Mouse (Mus musculus): Measurements from ENCODE around the gene Osbpl2. TPM values are rescaled to one million over a fixed set of nuclear protein-coding genes. Genes with fewer than 3 reads are reported as not detected.
A peak's percentile ranks its signal among the peaks of the same experiment; 100 is the strongest.

The Osbpl2 gene
- total and polyA plus RNA-seq, 3 experiments = 11.4 to 15.6 (median 12.8) TPM

DNA sequence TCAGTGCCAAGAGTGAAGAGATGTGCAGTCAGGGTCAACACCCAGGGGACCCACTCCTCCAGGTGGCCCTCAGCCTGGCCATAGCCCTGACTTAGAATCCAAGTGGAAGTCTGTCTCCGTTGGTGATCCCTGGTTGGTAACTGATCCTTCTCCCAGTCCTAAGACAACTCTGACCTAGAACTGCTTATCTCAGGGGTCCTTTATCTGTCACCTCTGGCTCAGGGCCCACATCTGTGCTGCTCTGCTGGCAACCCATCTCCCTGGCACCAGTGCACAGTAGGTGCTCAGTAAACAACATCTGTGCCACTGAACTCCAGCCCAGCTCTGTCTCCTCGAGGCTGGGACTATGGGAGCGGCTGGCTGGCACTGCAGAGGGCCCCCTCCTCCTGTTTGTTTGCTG is 21.5 kb upstream of the Osbpl2 start:
- Histone ChIP-seq H3K4me2 (ENCODE audit: insufficient read depth, low read depth, poor library complexity, severe bottlenecking) (no peak overlapping the region), H3K36me3 (replicated peaks in 1 of 2; ENCODE audit: control insufficient read depth in 1 of 2, insufficient read depth in 1 of 2, low read length in 1 of 2) (no peaks in the 10 kb centered on the region), H3K4me1 (ENCODE audit: control insufficient read depth in 1 of 2, insufficient read depth in 2 of 2) (peaks cover 10 to 18% of the 10 kb centered on the region in 2 experiments), H3K27me3 (replicated peaks) (peaks cover 81% of the 10 kb centered on the region), H3K4me3 (replicated peaks in 1 of 3; ENCODE audit: low read depth in 2 of 3, low read length in 2 of 3, poor library complexity in 1 of 3) (no peak overlapping the region), H3K9ac (ENCODE audit: insufficient read depth, low read depth) (no peak overlapping the region), H3K79me2 (replicated peaks; ENCODE audit: control insufficient read depth, extremely low read depth, insufficient read depth, poor library complexity, severe bottlenecking) (no peaks in the 10 kb centered on the region), H3K9me3 (replicated peaks; ENCODE audit: low read length) (no peaks in the 10 kb centered on the region), H3K27ac (ENCODE audit: insufficient read depth, low read depth) (no peak overlapping the region)
- in situ Hi-C loops (cut with MboI; ENCODE audit: low pct_ligation_motif_present, low pct_unique_long_range_greater_than_20kb, low sequenced_read_pairs) (no loop called here), dilution Hi-C loops (cut with MboI; ENCODE audit: extremely low pct_ligation_motif_present, extremely low pct_unique_long_range_greater_than_20kb, low sequenced_read_pairs) (no loop called here)
- DNase-seq (ENCODE audit: extremely low read depth) = no peak
- TF ChIP-seq TBP (conservative IDR thresholded peaks at IDR 0.05; ENCODE audit: low read depth, low read length) (no peak), NELFE (IDR thresholded peaks at IDR 0.05; ENCODE audit: low read depth, low read length) (no peak)

DNA sequence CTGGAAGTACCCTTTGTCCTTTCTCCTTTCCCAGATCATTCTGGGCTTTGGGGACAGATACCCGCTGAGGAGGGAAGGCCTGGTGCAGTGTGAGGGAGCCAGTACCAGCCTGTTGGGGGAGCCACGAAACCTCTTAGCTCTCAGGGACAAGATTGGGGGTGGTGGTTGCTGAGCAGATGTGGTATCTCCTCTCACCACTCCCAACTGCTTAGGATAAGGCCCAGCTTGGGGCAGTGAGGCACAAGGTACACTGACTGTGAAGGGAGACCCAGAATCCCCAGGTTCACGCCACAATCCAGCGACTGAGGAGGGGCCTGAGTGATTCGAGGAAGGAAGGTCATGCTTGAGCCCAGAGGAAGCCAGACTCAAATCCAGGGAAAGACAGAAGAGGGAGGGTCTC is 20.9 kb upstream of the Osbpl2 start:
- no peak for DNase-seq (ENCODE audit: extremely low read depth)
- peaks cover 86% of the 10 kb centered on the region for H3K27me3 ChIP-seq (replicated peaks)

GRCm38 (mm10) chr2:180099529-180099928 is 19.6 kb upstream of the Osbpl2 start:
- in situ Hi-C loops (cut with MboI; ENCODE audit: low pct_ligation_motif_present, low pct_unique_long_range_greater_than_20kb, low sequenced_read_pairs) = no loop called here
- peaks cover 90% of the 10 kb centered on the region for H3K27me3 ChIP-seq (replicated peaks)
- dilution Hi-C loops (cut with MboI; ENCODE audit: extremely low pct_ligation_motif_present, extremely low pct_unique_long_range_greater_than_20kb, low sequenced_read_pairs) = no loop called here
- peaks cover 12 to 18% of the 10 kb centered on the region in 2 experiments for H3K4me1 ChIP-seq (ENCODE audit: control insufficient read depth in 1 of 2, insufficient read depth in 2 of 2)
- H3K27ac ChIP-seq (ENCODE audit: insufficient read depth, low read depth) = no peak overlapping the region
- TF ChIP-seq TBP (conservative IDR thresholded peaks at IDR 0.05; ENCODE audit: low read depth, low read length) (no peak), MEF2A (IDR thresholded peaks at IDR 0.05; ENCODE audit: borderline replicate concordance, low read depth, low read length) (no peak), MAX (IDR thresholded peaks at IDR 0.05; ENCODE audit: low read length) (no peak), USF2 (conservative IDR thresholded peaks at IDR 0.05; ENCODE audit: low read depth, low read length) (no peak), POLR2AphosphoS2 (IDR thresholded peaks at IDR 0.05; ENCODE audit: low read depth, low read length) (no peak), GABPA (IDR thresholded peaks at IDR 0.05; ENCODE audit: insufficient replicate concordance, low read depth, low read length) (no peak), MAZ (IDR thresholded peaks at IDR 0.05; ENCODE audit: low read depth, low read length) (no peak), ZNF384 (IDR thresholded peaks at IDR 0.05; ENCODE audit: low read depth, low read length) (no peak), RCOR1 (conservative IDR thresholded peaks at IDR 0.05; ENCODE audit: low read depth, low read length) (no peak), HCFC1 (IDR thresholded peaks at IDR 0.05; ENCODE audit: low read depth, low read length) (no peak), ZC3H11A (IDR thresholded peaks at IDR 0.05; ENCODE audit: low read depth, low read length) (no peak), TCF12 (IDR thresholded peaks at IDR 0.05; ENCODE audit: low read depth, low read length) (no peak)
- peaks cover 5% of the 10 kb centered on the region for H3K9me3 ChIP-seq (replicated peaks; ENCODE audit: low read length)
- H3K36me3 ChIP-seq (replicated peaks in 1 of 2; ENCODE audit: control insufficient read depth in 1 of 2, insufficient read depth in 1 of 2, low read length in 1 of 2) = no peaks in the 10 kb centered on the region
- H3K79me2 ChIP-seq (replicated peaks; ENCODE audit: control insufficient read depth, extremely low read depth, insufficient read depth, poor library complexity, severe bottlenecking) = no peaks in the 10 kb centered on the region
- H3K4me3 ChIP-seq (replicated peaks in 1 of 3; ENCODE audit: low read depth in 2 of 3, low read length in 2 of 3, poor library complexity in 1 of 3) = no peak overlapping the region
- no peak overlapping the region for H3K9ac ChIP-seq (ENCODE audit: insufficient read depth, low read depth)
- H3K4me2 ChIP-seq (ENCODE audit: insufficient read depth, low read depth, poor library complexity, severe bottlenecking) = peak overlapping the region; percentile 51
- no peak for DNase-seq (ENCODE audit: extremely low read depth)

More for the DNA sequence above, 20.9 kb upstream of the Osbpl2 start:
- peaks cover 10 to 18% of the 10 kb centered on the region in 2 experiments for H3K4me1 ChIP-seq (ENCODE audit: control insufficient read depth in 1 of 2, insufficient read depth in 2 of 2)
- in situ Hi-C loops (cut with MboI; ENCODE audit: low pct_ligation_motif_present, low pct_unique_long_range_greater_than_20kb, low sequenced_read_pairs) = no loop called here
- H3K4me2 ChIP-seq (ENCODE audit: insufficient read depth, low read depth, poor library complexity, severe bottlenecking) = no peak overlapping the region
- H3K79me2 ChIP-seq (replicated peaks; ENCODE audit: control insufficient read depth, extremely low read depth, insufficient read depth, poor library complexity, severe bottlenecking) = no peaks in the 10 kb centered on the region
- H3K4me3 ChIP-seq (replicated peaks in 1 of 3; ENCODE audit: low read depth in 2 of 3, low read length in 2 of 3, poor library complexity in 1 of 3) = no peak overlapping the region
- H3K36me3 ChIP-seq (replicated peaks in 1 of 2; ENCODE audit: control insufficient read depth in 1 of 2, insufficient read depth in 1 of 2, low read length in 1 of 2) = no peaks in the 10 kb centered on the region
- H3K27ac ChIP-seq (ENCODE audit: insufficient read depth, low read depth) = no peak overlapping the region
- TF ChIP-seq JUND (conservative IDR thresholded peaks at IDR 0.05; ENCODE audit: low read depth, low read length) = no peak
- peak in 1 of 2 experiments; percentile 8; a peak in 1 of 4 replicates for TF ChIP-seq CTCF (conservative IDR thresholded peaks at IDR 0.05 in 1 of 2, IDR thresholded peaks at IDR 0.05 in 1 of 2; ENCODE audit: low read depth in 2 of 2, low read length in 2 of 2)
- dilution Hi-C loops (cut with MboI; ENCODE audit: extremely low pct_ligation_motif_present, extremely low pct_unique_long_range_greater_than_20kb, low sequenced_read_pairs) = no loop called here
- no peaks in the 10 kb centered on the region for H3K9me3 ChIP-seq (replicated peaks; ENCODE audit: low read length)
- H3K9ac ChIP-seq (ENCODE audit: insufficient read depth, low read depth) = no peak overlapping the region

Data from CH12.LX (cell line).